Mouse (Mus musculus) midbrain, embryonic 14.5 days (tissue): ENCODE measurements around the gene Mfsd11. TPM values are rescaled to one million over a fixed set of nuclear protein-coding genes. Genes with fewer than 3 reads are reported as not detected.

Source experiments
- ATAC-seq: fragments of 200-750 bp; cut with Nextera tagmentation; 2 replicates; pipeline ENCODE4 v1.8.0; 2017; ENCODE audit warnings: moderate number of reproducible peaks, moderate library complexity; ENCODE audit not compliant: low FRiP score, low TSS enrichment
- DNase-seq: peaks from one replicate; pipeline ENCODE4 v3.0.0-alpha.2; 2015
- H3K27ac ChIP-seq: fragments of 300-500 bp; sonication (generic); replicated peaks from 2 replicates; pipeline ENCODE4 v1.5.1; 2014; ENCODE audit warnings: mild to moderate bottlenecking, low read depth, low read length, moderate library complexity
- H3K27me3 ChIP-seq: fragments of 300-500 bp; sonication (generic); 2 replicates; pipeline ENCODE4 v1.6.1; 2014; ENCODE audit warnings: low read length, control low read depth, mixed read lengths; ENCODE audit not compliant: control insufficient read depth, insufficient read depth
- H3K36me3 ChIP-seq: fragments of 300-500 bp; sonication (generic); 2 replicates; pipeline ENCODE4 v1.6.1; 2014; ENCODE audit warnings: low read length, control low read depth; ENCODE audit not compliant: control insufficient read depth, insufficient read depth
- H3K4me1 ChIP-seq: fragments of 300-500 bp; sonication (generic); 2 replicates; pipeline ENCODE4 v1.6.1; 2014; ENCODE audit warnings: mild to moderate bottlenecking, antibody characterized with exemption, low read length, control low read depth; ENCODE audit not compliant: control insufficient read depth, insufficient read depth
- H3K4me2 ChIP-seq: fragments of 300-500 bp; sonication (generic); 2 replicates; pipeline ENCODE4 v1.6.1; 2014; ENCODE audit warnings: mild to moderate bottlenecking, low read length, moderate library complexity
- H3K4me3 ChIP-seq: fragments of 300-500 bp; sonication (generic); replicated peaks from 2 replicates; pipeline ENCODE4 v1.5.1; 2014; ENCODE audit warnings: low read depth, low read length
- H3K9ac ChIP-seq: fragments of 300-500 bp; sonication (generic); replicated peaks from 2 replicates; pipeline ENCODE4 v1.6.1; 2014; ENCODE audit warnings: mild to moderate bottlenecking, low read length, moderate library complexity
- H3K9me3 ChIP-seq: fragments of 300-500 bp; sonication (generic); 2 replicates; pipeline ENCODE4 v1.6.1; 2016; ENCODE audit warnings: low read length, control low read depth, mixed read lengths; ENCODE audit not compliant: control insufficient read depth
- WGBS: fragments of 180-500 bp; shearing (Covaris S2); extraction: QIAGEN DNeasy Blood & Tissue Kit; methylation state at CpG from one replicate; pipeline ENCODE4 v1.1.7; 2014; 5-methylcytosine and 5-hydroxymethylcytosine counted together
- polyA plus RNA-seq: library from polyadenylated mRNA; unstranded; fragments of >200 nt; fragmentation: Nextera tagmentation; extraction: Ambion mirVana; gene quantifications from 2 replicates; pipeline ENCODE4 v1.2.1, GENCODE M21; 2014

The Mfsd11 gene
- polyA plus RNA-seq, 1 experiment from 2014 or later = 52.8 TPM

DNA sequence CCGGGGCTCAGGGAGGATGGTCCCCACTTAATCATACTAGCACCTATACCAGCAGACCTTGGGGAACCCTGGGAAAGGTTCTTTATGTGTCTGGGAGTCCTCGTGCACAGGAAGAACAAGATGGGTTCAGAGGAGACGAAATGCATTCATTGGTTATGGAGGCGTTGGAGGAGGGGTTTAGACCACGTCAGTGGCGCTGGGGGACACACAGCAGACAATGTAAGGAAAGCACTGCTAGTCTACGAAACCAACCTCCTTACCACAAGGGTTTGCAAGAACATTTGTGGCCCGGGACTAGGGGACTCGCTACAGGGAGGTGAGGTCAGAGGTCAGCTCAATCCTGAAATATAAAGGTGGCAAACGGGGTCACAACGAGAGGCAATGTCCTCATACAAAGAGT, 41.7 kb upstream of the Mfsd11 start:
- no peaks in the 10 kb centered on the region for H3K9me3 ChIP-seq
- peak; percentile 82 for DNase-seq
- H3K27me3 ChIP-seq = no peaks in the 10 kb centered on the region
- ATAC-seq = no peak
- H3K4me1 ChIP-seq = peaks cover 53% of the 10 kb centered on the region
- peak overlapping the region; percentile 99 for H3K27ac ChIP-seq
- 18% methylated on average over 11 of the region's 11 CpGs for WGBS
- peak overlapping the region; percentile 63 for H3K9ac ChIP-seq
- H3K36me3 ChIP-seq = no peaks in the 10 kb centered on the region
- H3K4me2 ChIP-seq = peak overlapping the region; percentile 72
- peak overlapping the region; percentile 30 for H3K4me3 ChIP-seq

DNA sequence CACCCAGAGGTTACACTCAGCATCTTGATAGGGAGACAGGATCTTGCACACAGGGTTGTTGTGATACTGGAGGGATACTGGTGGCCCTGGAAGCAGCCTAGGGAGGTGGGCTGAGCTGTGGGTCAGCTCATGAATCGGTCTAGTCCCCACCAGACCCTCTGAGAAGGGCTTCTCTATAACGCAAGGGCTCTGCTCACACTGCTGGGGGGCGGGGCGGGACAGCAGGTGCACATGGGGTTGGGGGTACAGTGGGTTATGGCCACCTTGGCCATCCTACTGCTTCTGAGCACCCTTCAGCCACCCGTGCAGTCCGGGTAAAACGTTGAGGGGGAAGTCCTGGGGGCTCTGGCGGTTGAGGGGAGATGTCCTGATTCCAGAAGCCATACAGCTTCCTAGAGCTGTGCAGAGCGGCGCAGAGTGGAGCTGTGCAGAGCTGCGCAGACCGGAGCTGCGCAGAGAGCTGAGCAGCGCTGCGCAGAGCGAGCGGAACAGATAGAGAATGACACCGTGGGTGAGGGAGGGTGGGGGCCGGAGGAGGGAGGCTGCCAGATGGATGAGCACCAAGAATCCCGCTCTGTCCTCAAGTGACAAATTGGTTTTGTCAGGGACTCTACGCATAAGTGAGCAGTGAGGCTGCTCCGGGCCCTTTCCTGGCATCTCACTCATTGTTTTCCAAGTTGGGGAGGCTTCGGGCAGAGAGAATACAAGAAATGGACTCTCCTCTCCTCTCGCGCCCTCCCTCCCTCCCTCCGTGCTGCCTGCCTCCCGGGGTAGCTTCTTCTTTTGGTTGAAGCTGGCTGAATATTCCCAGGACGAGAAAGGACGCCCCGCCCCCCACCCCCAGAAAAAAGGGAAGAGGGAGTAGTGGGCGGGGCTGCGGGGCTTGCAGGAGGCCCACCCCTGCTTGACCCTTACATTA, 41.0 kb upstream of the Mfsd11 start:
- Histone ChIP-seq H3K4me3 (peak overlapping the region; percentile 30), H3K9me3 (no peaks in the 10 kb centered on the region), H3K4me2 (peak overlapping the region; percentile 72), H3K4me1 (peaks cover 57% of the 10 kb centered on the region), H3K27me3 (no peaks in the 10 kb centered on the region), H3K27ac (peak overlapping the region; percentile 99), H3K36me3 (no peaks in the 10 kb centered on the region), H3K9ac (peak overlapping the region; percentile 63)
- DNase-seq = peak; percentile 95
- WGBS = 2% methylated on average over 31 of the region's 32 CpGs
- ATAC-seq = peak; percentile 91

DNA sequence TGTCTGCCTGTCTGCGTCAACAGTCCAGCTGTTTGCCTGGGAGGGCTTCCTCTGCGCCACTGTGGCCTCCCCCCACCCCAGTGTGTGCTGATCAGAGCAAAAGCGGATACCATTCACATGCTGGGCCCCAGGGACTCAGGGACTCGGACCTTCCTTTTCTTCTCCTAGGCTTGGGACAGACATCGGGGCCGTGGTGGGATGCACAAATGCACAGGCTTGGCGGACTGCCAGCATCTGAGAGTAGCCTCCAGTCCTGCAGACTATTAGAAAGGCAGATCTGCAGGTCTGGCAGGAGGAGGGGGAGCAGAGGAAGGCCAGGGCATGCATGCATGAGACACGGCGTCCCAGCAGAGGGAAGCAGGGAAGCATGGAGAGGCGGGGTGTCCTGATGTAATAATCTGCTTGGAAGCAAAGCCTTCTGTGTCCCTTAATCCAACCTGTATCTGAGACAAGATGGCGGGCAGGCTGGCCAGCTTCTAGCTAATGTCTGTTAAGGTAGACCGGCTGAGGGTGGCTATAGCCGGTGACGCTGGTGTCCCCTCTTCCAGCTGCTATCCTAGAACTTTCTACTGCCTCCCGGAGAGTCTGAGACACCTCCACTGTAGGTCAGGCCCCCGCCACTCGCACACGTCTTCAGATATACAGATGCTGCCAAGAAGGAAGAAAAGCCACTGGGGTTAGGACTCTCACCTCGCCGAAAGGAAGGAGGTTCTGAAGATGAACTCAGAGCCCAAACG, 39.3 kb upstream of the Mfsd11 start:
- no peak overlapping the region for H3K4me3 ChIP-seq
- H3K4me2 ChIP-seq = peak overlapping the region; percentile 38
- no peaks in the 10 kb centered on the region for H3K36me3 ChIP-seq
- no peaks in the 10 kb centered on the region for H3K27me3 ChIP-seq
- peaks cover 57% of the 10 kb centered on the region for H3K4me1 ChIP-seq
- H3K27ac ChIP-seq = peak overlapping the region; percentile 99
- no peaks in the 10 kb centered on the region for H3K9me3 ChIP-seq
- ATAC-seq (peak; percentile 53), DNase-seq (peak; percentile 92)
- WGBS = 19% methylated on average over 21 of the region's 21 CpGs
- H3K9ac ChIP-seq = peak overlapping the region; percentile 36

DNA sequence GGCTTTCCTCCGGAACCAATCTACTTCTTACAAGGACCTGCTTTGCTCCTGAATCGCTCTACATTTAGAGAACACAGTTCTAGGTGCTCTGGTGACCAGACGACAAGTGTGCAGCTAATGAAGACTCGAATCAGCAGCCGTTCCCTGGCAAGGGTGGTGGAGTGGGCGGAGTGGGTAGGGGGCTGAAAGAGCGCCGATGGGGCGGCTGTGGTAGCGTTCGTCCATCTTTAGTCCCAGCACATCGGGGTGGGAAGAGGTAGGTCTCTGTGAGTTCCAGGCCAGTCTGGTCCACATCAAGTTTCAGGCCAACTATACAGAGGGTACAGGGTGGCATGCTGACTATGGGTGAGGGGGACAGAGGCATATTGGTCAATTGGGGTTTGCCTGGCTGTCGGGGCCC, 38.6 kb upstream of the Mfsd11 start:
- DNase-seq = no peak
- H3K9ac ChIP-seq = peak overlapping the region; percentile 32; the same call in 1 of the 2 replicates
- 59% methylated on average over 13 of the region's 13 CpGs for WGBS
- H3K9me3 ChIP-seq = no peaks in the 10 kb centered on the region
- H3K4me3 ChIP-seq = no peak overlapping the region
- peak overlapping the region; percentile 99 for H3K27ac ChIP-seq
- no peak for ATAC-seq
- H3K4me1 ChIP-seq = peaks cover 57% of the 10 kb centered on the region
- H3K27me3 ChIP-seq = no peaks in the 10 kb centered on the region
- no peaks in the 10 kb centered on the region for H3K36me3 ChIP-seq
- peak overlapping the region; percentile 33 for H3K4me2 ChIP-seq

DNA sequence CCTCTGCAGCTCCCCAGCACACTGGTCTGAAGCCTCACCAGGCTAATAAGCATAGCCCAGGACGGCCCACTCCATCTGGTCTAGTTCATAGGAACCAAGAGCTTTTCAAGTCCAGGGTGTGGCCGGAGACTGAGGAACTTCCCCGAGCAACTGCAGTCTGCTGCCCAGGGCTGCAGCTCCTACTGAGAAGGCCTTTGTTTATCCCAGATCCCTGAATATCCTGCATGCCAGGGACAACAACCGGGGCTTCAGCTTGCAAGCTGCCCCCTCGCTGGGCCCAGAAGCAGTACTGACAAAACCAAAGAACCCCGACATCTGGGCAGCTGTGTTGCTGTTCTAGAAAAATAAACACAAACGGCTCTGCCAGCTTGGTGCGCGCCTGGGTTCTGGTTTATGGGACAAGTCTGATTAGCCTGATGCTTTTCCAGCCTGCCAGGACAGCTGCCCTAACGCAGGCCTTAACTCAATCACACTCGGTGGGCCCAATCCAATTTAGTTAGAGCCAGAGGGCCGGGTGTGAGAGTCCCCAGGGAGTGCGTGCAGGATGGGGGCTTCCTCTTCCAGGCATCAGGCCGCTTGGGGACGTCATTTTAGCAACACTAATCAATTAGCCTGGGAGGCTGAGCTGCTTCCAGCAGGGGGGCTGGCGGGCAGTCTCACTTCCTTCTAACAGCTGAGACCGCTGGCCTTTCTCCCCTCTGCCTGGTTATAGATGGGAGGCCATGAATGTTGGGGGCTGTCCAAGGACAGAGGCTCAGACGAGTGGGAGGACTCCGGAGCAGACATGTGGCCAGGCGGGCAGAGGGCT, 38.0 kb upstream of the Mfsd11 start:
- no peaks in the 10 kb centered on the region for H3K27me3 ChIP-seq
- peak; percentile 80 for DNase-seq
- no peaks in the 10 kb centered on the region for H3K36me3 ChIP-seq
- H3K4me3 ChIP-seq = no peak overlapping the region
- peak overlapping the region; percentile 99 for H3K27ac ChIP-seq
- peak overlapping the region; percentile 32; the same call in 1 of the 2 replicates for H3K9ac ChIP-seq
- peaks cover 57% of the 10 kb centered on the region for H3K4me1 ChIP-seq
- 1% methylated on average over 20 of the region's 20 CpGs for WGBS
- no peaks in the 10 kb centered on the region for H3K9me3 ChIP-seq
- no peak for ATAC-seq
- peak overlapping the region; percentile 33 for H3K4me2 ChIP-seq

DNA sequence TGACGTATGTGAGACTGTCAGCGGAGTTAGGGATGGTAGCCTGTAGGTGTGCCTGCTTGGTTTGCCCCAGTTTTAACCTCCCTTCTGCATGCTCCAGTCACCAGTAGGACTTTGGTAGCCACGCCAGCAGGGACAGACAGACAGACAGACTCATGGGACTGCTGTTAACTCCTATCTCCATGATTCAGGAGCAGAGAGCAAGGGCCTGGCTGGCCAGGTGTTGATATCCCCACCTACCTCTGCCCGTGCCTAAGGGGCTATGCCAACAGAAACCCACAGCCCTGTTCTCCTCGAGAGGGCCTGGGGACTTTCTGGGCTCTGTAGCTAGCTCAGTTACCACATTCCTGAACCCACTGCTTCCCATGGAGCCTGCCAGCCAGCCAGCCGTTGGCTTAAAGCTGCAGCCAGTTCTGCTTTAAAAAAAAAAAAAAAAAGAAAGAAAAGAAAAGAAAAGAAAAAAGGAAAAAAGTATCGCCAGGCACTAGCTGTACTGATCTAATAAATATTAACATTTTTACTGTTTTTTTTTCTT, 37.3 kb upstream of the Mfsd11 start:
- WGBS = 14% methylated on average over 7 of the region's 7 CpGs
- ATAC-seq = no peak

DNA sequence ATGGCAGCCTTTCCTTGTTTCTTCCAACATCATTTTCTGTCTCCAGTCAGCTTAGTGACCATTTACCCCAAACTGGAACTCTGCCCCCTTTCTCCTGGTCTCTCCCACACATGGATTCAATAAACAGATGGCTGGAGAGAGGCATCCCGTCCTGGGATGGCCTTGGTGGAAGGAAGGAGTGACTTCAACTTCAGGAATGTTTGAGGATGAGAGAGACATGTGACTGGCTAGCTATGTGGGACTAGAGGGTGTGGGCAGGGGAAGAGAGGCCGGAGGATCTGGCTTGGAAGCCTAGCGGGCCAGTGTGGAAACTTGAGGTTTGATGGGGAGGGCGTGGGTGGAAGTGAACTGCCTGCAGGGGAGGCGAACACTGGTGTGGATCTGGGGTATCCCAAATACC, 35.5 kb upstream of the Mfsd11 start:
- no peak overlapping the region for H3K27ac ChIP-seq
- H3K27me3 ChIP-seq = no peaks in the 10 kb centered on the region
- DNase-seq (no peak), ATAC-seq (no peak)
- no peaks in the 10 kb centered on the region for H3K36me3 ChIP-seq
- H3K4me2 ChIP-seq = no peak overlapping the region
- no peaks in the 10 kb centered on the region for H3K9me3 ChIP-seq
- no peak overlapping the region for H3K9ac ChIP-seq
- 92% methylated on average over 5 of the region's 5 CpGs for WGBS
- H3K4me3 ChIP-seq = no peak overlapping the region
- H3K4me1 ChIP-seq = peaks cover 40% of the 10 kb centered on the region

More for the DNA sequence above, 37.3 kb upstream of the Mfsd11 start:
- Histone ChIP-seq H3K4me2 (peak overlapping the region; percentile 33), H3K27me3 (no peaks in the 10 kb centered on the region), H3K9ac (peak overlapping the region; percentile 32; the same call in 1 of the 2 replicates), H3K4me3 (no peak overlapping the region), H3K27ac (peak overlapping the region; percentile 99), H3K36me3 (no peaks in the 10 kb centered on the region), H3K9me3 (no peaks in the 10 kb centered on the region), H3K4me1 (peaks cover 55% of the 10 kb centered on the region)
- DNase-seq = no peak

DNA sequence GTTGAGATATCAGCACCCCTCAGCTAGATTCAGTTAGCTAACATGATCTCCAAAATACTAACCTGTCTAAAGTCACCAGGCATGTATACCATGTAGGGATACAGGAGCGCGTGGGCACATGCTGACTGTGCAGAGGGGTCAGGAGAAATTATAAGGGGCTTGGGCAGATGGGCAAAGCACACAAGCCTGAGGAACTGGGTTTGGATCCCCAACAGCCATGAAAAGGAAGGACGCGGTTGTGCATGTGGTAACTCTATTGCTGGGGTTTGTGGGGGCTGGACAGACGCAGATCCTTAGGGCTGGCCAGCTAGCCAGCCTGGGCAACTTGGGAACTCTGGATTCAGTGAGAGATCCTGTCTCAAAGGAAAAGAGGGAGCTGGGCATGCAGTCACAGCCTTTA, 34.7 kb upstream of the Mfsd11 start:
- WGBS = 98% methylated on average over 5 of the region's 5 CpGs
- no peak for DNase-seq
- Histone ChIP-seq H3K4me1 (peaks cover 39% of the 10 kb centered on the region), H3K4me3 (no peak overlapping the region), H3K27ac (no peak overlapping the region), H3K9me3 (no peaks in the 10 kb centered on the region), H3K9ac (no peak overlapping the region), H3K36me3 (no peaks in the 10 kb centered on the region), H3K27me3 (no peaks in the 10 kb centered on the region), H3K4me2 (no peak overlapping the region)
- ATAC-seq = no peak
